Mouse (Mus musculus): Measurements from ENCODE around the gene Hist1h1a. TPM values are rescaled to one million over a fixed set of nuclear protein-coding genes. Genes with fewer than 3 reads are reported as not detected.
"Not testable (repeated sequence)": the region's sequence is repeated elsewhere in the genome, so short reads cannot be mapped to it uniquely, and the experiment has no call there.

Gene Hist1h1a
- polyA plus RNA-seq, 1 experiment, result 1.3 TPM

DNA sequence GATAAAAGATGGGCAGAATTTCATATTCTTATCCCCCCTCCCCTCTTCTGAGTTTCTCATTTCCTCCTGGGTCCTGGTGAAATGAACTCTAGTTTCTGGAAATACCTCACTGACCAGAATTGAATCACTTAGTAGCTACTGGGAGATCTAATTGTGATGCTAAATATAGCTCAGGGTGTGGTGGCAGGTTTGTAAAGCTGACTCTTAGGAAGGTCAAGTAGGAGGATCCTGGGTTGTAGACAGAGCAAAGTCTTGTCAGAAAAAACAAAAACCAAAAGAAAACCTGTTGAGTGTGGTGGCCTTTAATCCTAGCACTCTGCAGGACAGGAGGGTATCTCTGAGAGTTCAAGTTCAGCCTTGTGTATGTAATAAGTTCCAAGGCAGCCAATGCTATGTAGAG is 21.5 kb upstream of the Hist1h1a start:
- TF ChIP-seq POLR2A (IDR thresholded peaks at IDR 0.05; ENCODE audit: low read depth, low read length), result no peak
- Histone ChIP-seq H3K4me3 (ENCODE audit: extremely low read depth, insufficient read depth, insufficient read length) (no peak overlapping the region), H3K27me3 (ENCODE audit: control insufficient read depth, insufficient read depth, low read length) (no peaks in the 10 kb centered on the region), H3K27ac (ENCODE audit: insufficient read depth, low read length) (no peak overlapping the region), H3K36me3 (ENCODE audit: control insufficient read depth, insufficient read depth, low read length) (no peaks in the 10 kb centered on the region; the same call in 1 of the 2 replicates), H3K4me1 (ENCODE audit: control insufficient read depth, insufficient read depth, insufficient read length) (no peaks in the 10 kb centered on the region; the same call in 1 of the 2 replicates)
- no peak for DNase-seq (ENCODE audit: low read depth in 1 of 2, low spot score in 2 of 2)

DNA sequence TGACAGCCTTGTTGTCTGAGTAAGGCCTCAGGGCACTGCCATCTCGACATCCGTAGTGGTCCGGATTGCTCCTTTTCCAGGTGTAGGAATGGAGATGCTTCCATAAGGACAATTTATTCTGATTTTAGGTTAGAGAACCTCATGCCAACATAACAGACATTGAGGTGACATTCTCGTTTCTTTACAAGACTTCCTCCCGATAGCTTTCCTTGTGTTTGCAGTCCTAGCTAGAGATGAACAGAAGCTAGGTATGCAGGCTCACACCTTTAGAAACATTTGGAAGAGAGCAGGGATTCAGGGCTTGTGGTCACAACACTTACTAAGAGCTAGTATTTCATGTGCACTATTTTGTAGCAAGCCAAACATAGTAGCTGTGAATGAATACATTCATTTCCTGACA is 20.3 kb upstream of the Hist1h1a start:
- Histone ChIP-seq H3K4me3 (ENCODE audit: extremely low read depth, insufficient read depth, insufficient read length) (no peak overlapping the region), H3K4me1 (ENCODE audit: control insufficient read depth, insufficient read depth, insufficient read length) (no peaks in the 10 kb centered on the region; the same call in none of the 2 replicates), H3K27me3 (ENCODE audit: control insufficient read depth, insufficient read depth, low read length) (no peaks in the 10 kb centered on the region), H3K27ac (ENCODE audit: insufficient read depth, low read length) (no peak overlapping the region), H3K36me3 (ENCODE audit: control insufficient read depth, insufficient read depth, low read length) (no peaks in the 10 kb centered on the region; the same call in 1 of the 2 replicates)
- no peak for TF ChIP-seq POLR2A (IDR thresholded peaks at IDR 0.05; ENCODE audit: low read depth, low read length)
- DNase-seq (ENCODE audit: low read depth in 1 of 2, low spot score in 2 of 2), result no peak
- 93% methylated on average over 5 of the region's 5 CpGs for WGBS

DNA sequence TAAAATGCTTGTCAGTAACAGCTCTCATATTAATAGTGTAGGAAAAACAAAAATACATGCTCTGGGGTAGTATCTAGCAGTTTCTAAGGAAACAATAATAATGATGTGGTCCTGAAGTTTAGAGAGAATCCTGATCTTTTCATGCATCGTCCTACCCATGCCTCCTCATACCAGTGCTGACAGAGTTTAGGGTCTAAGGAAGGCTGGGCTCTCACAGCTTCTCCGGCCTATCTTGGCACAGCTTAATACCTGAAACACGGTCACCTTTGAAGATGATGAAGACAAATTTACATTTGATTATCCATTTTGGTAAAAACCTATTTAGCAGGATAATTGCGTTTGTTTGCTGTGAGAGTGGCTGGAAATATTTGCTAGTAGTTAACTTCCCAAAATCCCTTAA is 19.5 kb upstream of the Hist1h1a start:
- Histone ChIP-seq H3K27ac (ENCODE audit: insufficient read depth, low read length) (no peak overlapping the region), H3K36me3 (ENCODE audit: control insufficient read depth, insufficient read depth, low read length) (no peaks in the 10 kb centered on the region; the same call in 1 of the 2 replicates), H3K27me3 (ENCODE audit: control insufficient read depth, insufficient read depth, low read length) (no peaks in the 10 kb centered on the region), H3K4me3 (ENCODE audit: extremely low read depth, insufficient read depth, insufficient read length) (no peak overlapping the region), H3K4me1 (ENCODE audit: control insufficient read depth, insufficient read depth, insufficient read length) (no peaks in the 10 kb centered on the region; the same call in none of the 2 replicates)
- TF ChIP-seq CTCF (IDR thresholded peaks at IDR 0.05; ENCODE audit: extremely low read depth, insufficient read depth, insufficient read length, insufficient replicate concordance) (no peak), POLR2A (IDR thresholded peaks at IDR 0.05; ENCODE audit: low read depth, low read length) (no peak)
- DNase-seq (ENCODE audit: low read depth in 1 of 2, low spot score in 2 of 2), result no peak
- 81% methylated on average over 4 of the region's 4 CpGs for WGBS

DNA sequence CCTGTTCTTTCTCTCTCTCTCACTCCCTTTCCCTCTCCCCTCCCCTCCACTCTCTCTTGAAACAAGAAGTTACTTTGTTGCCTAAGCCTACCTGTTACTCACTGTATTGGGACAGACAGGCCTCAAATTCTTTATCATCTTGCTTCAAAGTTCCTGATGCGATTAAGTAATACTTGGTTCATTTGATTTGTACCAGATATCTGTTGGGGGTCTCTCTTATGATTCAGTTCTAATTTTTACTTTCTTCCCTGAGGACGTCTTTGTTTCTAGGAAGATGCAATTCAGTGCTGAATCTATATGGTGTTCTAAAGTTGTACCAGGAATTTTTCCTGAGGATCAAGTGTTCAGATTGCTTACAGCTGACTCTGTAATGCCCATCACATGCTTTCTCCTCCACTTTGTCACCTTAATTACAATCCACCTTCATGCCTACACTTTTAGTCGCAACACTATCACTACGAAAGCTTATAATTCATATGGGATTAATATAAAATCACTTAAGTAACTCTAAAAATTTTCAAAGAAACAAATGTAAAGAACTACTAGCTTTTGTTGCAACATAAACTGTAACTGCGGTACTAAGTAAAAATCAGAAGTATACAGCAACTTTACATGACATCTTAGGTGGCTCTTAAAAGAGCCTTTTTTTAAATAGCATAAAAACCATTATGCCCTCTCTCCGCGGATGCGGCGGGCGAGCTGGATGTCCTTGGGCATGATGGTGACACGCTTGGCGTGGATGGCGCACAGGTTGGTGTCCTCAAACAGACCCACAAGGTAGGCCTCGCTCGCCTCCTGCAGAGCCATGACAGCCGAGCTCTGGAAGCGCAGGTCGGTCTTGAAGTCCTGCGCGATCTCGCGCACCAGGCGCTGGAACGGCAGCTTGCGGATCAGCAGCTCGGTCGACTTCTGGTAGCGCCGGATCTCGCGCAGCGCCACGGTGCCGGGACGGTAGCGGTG is 18.8 kb upstream of the Hist1h1a start:
- 5% methylated on average over 23 of the region's 36 CpGs for WGBS
- no peak for DNase-seq (ENCODE audit: low read depth in 1 of 2, low spot score in 2 of 2)
- Histone ChIP-seq H3K27ac (ENCODE audit: insufficient read depth, low read length) (0 out of 2 replicates have a peak overlapping the region, but pooled peaks have one; percentile 41), H3K27me3 (ENCODE audit: control insufficient read depth, insufficient read depth, low read length) (no peaks in the 10 kb centered on the region), H3K4me3 (ENCODE audit: extremely low read depth, insufficient read depth, insufficient read length) (peak overlapping the region; percentile 8), H3K36me3 (ENCODE audit: control insufficient read depth, insufficient read depth, low read length) (no peaks in the 10 kb centered on the region; the same call in 1 of the 2 replicates), H3K4me1 (ENCODE audit: control insufficient read depth, insufficient read depth, insufficient read length) (no peaks in the 10 kb centered on the region; the same call in none of the 2 replicates)
- TF ChIP-seq POLR2A (IDR thresholded peaks at IDR 0.05; ENCODE audit: low read depth, low read length), result no peak
- TF ChIP-seq CTCF (IDR thresholded peaks at IDR 0.05; ENCODE audit: extremely low read depth, insufficient read depth, insufficient read length, insufficient replicate concordance), result no peak

DNA sequence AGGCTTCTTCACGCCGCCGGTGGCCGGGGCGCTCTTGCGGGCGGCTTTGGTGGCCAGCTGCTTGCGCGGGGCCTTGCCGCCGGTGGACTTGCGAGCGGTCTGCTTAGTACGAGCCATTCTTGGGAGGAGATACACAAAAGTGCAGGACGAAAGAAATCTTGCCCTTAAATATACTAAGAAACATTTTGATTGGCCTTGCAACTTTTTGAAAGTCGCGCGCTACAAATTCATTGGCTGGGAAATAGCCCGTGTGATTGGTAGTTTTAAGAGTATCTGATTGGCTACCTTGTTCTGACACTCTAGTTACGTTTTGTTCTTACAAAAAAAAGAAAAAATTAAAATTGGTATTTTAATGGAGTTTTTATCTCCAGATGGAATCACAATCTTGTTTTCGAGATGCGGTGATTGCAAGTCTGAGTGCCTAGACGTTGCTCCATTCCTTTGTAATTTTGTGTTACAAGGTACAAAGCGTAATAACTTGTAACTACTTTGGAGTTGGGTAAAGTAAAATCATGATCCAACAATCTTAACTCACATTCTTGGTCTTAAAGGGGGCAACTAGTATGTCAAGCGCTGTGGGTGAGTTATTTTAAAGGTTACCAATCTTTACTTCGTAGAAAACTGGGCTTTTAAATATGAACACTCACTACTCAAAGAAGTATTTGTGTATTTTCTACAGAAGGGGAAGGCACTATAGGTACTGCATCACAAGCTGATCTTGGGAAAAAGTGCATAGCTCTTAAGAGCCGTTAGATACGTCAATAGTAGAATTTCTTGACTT is 17.9 kb upstream of the Hist1h1a start, which contains the start of gene Hist1h3c:
Hist1h3c (minus strand) TSS at position 222 of the 781 bp plus-strand sequence.
- Histone ChIP-seq H3K27ac (ENCODE audit: insufficient read depth, low read length) (peak within 1 kb of the TSS; percentile 100), H3K4me3 (ENCODE audit: extremely low read depth, insufficient read depth, insufficient read length) (peak within 1 kb of the TSS; percentile 75), H3K36me3 (ENCODE audit: control insufficient read depth, insufficient read depth, low read length) (no peaks in the 10 kb centered on the region; the same call in 1 of the 2 replicates), H3K27me3 (ENCODE audit: control insufficient read depth, insufficient read depth, low read length) (no peaks in the 10 kb centered on the region), H3K4me1 (ENCODE audit: control insufficient read depth, insufficient read depth, insufficient read length) (no peaks in the 10 kb centered on the region; the same call in none of the 2 replicates)
- peak; percentile 83 to 85 for DNase-seq (ENCODE audit: low read depth in 1 of 2, low spot score in 2 of 2)
- no peak for TF ChIP-seq POLR2A (IDR thresholded peaks at IDR 0.05; ENCODE audit: low read depth, low read length)
- TF ChIP-seq CTCF (IDR thresholded peaks at IDR 0.05; ENCODE audit: extremely low read depth, insufficient read depth, insufficient read length, insufficient replicate concordance), result no peak
- under 1% methylated on average over 28 of the region's 28 CpGs for WGBS

DNA sequence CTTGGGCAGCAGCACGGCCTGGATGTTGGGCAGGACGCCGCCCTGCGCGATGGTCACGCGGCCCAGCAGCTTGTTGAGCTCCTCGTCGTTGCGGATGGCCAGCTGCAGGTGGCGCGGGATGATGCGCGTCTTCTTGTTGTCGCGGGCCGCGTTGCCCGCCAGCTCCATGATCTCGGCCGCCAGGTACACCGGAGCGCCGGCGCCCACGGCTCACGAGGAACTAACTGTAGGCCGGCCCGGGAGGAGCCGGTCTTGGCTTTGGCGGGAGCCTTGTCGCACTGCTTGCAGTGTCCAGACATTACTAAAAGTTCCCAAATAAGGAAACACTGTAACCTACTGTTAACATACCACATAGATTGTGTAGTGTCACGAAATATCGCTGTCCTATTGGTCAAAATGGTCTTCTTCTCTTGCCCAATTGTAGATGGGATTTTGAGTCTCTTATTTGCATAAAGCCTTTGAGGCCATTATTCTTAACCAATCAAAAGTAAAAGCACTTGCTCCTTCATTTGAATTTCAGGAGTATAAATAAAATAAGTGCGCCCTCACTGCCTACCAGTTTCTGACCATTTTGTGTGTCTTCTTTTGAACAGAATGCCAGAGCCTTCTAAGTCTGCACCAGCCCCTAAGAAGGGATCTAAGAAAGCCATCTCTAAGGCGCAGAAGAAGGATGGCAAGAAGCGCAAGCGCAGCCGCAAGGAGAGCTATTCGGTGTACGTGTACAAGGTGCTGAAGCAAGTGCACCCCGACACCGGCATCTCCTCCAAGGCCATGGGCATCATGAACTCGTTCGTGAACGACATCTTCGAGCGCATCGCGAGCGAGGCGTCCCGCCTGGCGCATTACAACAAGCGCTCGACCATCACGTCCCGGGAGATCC is 17.0 kb upstream of the Hist1h1a start, which contains the start of gene Hist1h2bb:
Hist1h2bb (plus strand) TSS at position 534 of the 880 bp plus-strand sequence.
- H3K4me1 ChIP-seq (ENCODE audit: control insufficient read depth, insufficient read depth, insufficient read length), result not testable (repeated sequence)
- peak within 1 kb of the TSS; percentile 75 for H3K4me3 ChIP-seq (ENCODE audit: extremely low read depth, insufficient read depth, insufficient read length)
- TF ChIP-seq POLR2A (IDR thresholded peaks at IDR 0.05; ENCODE audit: low read depth, low read length), result peak; percentile 24; the same call in 1 of the 2 replicates

More for the DNA sequence above, 17.0 kb upstream of the Hist1h1a start, which contains the start of gene Hist1h2bb:
- WGBS, result under 1% methylated on average over 40 of the region's 58 CpGs
- not testable (repeated sequence) for H3K27me3 ChIP-seq (ENCODE audit: control insufficient read depth, insufficient read depth, low read length); H3K36me3 ChIP-seq (ENCODE audit: control insufficient read depth, insufficient read depth, low read length)
- DNase-seq (ENCODE audit: low read depth in 1 of 2, low spot score in 2 of 2), result peak; percentile 50 to 91
- peak within 1 kb of the TSS; percentile 100 for H3K27ac ChIP-seq (ENCODE audit: insufficient read depth, low read length)
